Mouse (Mus musculus) cerebellum, adult 2 months (tissue): ENCODE data around the gene Ung.

ENCODE experiments used
- CTCF ChIP-seq: fragments of 200-500 bp; IDR thresholded peaks from 2 replicates; pipeline ENCODE4 v1.5.1; 2011; ENCODE audit warnings: low read depth, mild to moderate bottlenecking, control low read depth, low read length, moderate library complexity, borderline replicate concordance; ENCODE audit not compliant: insufficient read depth
- POLR2A ChIP-seq: fragments of 200-500 bp; IDR thresholded peaks from 2 replicates; pipeline ENCODE4 v1.6.1; 2011; ENCODE audit warnings: low read length, control low read depth, borderline replicate concordance; ENCODE audit not compliant: insufficient read depth

DNA sequence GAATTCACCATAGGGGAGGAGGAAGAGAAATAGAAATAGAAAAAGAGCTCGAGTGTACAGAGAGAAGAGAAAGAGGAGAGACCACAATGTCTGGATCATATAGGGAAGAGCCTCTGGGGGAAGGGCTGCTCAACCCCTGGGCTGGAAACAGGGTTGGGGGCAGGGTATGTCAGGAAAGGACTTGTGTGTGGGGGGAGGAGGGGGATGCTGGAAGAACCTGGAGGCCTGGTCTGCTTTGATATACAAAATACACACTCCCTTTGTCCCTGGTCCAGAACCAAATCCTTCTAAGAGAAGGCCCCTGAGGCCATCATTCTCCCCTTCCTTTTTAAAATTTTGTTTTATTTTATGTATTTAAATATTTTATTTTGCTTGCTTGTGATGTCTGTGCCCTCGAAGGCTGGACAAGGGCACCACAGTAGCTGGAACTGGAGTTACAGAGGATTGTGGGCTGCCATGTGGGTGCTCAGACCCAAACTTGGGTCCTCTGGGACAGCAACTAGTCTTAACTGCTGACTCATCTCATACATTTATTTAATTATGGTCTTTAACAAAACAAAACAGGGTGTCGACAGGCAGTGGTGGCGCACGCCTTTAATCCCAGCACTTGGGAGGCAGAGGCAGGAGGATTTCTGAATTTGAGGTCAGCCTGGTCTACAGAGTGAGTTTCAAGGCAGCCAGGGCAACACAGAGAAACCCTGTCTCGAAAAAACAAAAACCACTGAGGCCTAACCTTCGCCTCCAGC is 3.5 kb upstream of the Ung start:
- no peak for TF ChIP-seq CTCF
- no peak for TF ChIP-seq POLR2A
